Mouse (Mus musculus) splenic B cell, adult 2 months (primary cell): Measurements from ENCODE around the gene Lnpep.
"Not testable (repeated sequence)": the region's sequence is repeated elsewhere in the genome, so short reads cannot be mapped to it uniquely, and the experiment has no call there.

Source experiments
- DNase-seq: peaks from one replicate; pipeline ENCODE4 v3.0.0-alpha.2; 2011; ENCODE audit warnings: low read depth, low spot score
- H3K27me3 ChIP-seq: 2 replicates; pipeline ENCODE4 v1.6.1; 2012; ENCODE audit warnings: mild to moderate bottlenecking, low read length, moderate library complexity, mixed read lengths; ENCODE audit not compliant: control insufficient read depth, poor library complexity, insufficient read depth, severe bottlenecking
- H3K36me3 ChIP-seq: 2 replicates; pipeline ENCODE4 v1.6.1; 2012; ENCODE audit warnings: mild to moderate bottlenecking, low read length, moderate library complexity, mixed read lengths; ENCODE audit not compliant: control insufficient read depth, poor library complexity, insufficient read depth, severe bottlenecking

The Lnpep gene

GRCm38 (mm10) chr17:17624957-17625586, at the start of gene Lnpep:
TSS of gene Lnpep (minus strand) at chr17:17625050.
- Histone ChIP-seq H3K36me3 (no peaks in the 10 kb centered on the region), H3K27me3 (no peaks in the 10 kb centered on the region)
- DNase-seq = peak; percentile 88

DNA sequence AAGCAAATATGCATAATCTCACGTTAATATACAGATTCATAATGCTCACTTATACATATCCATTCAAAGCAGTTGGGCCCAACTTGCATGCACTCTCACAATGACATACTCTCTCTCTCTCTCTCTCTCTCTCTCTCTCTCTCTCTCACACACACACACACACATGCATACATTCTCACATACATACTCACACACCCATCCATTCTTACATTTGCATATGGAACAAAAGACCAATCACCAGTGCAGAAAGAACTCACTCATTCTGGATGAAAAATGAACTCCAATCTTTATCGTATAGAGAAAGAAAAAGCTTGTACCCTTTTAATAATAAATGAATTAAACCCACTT, 31.0 kb upstream of the Lnpep start:
- no peak for DNase-seq
- H3K36me3 ChIP-seq = no peaks in the 10 kb centered on the region
- no peaks in the 10 kb centered on the region for H3K27me3 ChIP-seq

GRCm38 (mm10) chr17:17654997-17655828, 30.4 kb upstream of the Lnpep start:
- Histone ChIP-seq H3K36me3 (no peaks in the 10 kb centered on the region), H3K27me3 (no peaks in the 10 kb centered on the region)
- DNase-seq = no peak

DNA sequence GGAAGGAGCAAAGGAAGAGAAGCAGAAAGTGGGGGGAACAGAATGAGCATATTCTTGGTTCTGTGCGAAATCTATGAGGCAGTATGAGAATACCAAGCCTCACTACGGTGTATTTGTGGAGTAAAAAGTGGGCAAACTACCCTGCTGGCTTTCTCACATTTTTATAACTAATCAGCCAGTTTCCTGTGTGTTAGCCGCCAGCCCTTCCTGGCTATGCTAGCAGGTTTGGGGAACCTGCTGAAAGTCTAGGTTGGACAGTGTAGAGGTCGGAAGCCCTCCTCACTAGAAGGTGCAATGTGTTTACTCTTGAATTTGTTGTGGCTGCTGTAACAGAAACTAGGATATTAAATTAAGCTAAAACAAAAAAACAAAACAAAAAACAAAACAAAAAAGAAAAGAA, 27.7 kb upstream of the Lnpep start:
- no peak for DNase-seq
- no peaks in the 10 kb centered on the region for H3K27me3 ChIP-seq
- no peaks in the 10 kb centered on the region for H3K36me3 ChIP-seq

DNA sequence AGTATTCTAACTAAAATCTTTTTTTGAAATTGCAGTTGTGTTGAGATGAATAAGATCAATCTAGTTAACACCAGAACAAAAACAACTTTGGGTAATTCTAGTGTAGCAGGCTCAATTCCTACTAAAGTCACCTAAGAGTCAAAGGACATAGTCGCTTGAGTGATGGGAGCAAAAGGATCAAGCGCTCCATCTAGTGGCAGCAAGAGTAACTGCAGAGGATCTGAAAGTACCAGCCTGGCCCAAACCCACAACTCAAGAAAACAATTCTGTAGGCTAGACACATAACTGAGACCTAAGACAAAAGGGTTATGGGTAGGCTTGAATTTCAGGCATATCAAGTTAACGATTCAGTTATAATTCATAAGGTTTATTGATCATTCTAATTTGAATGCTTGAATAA, 20.9 kb upstream of the Lnpep start:
- Histone ChIP-seq H3K36me3 (no peaks in the 10 kb centered on the region), H3K27me3 (no peaks in the 10 kb centered on the region)
- DNase-seq = peak; percentile 86

DNA sequence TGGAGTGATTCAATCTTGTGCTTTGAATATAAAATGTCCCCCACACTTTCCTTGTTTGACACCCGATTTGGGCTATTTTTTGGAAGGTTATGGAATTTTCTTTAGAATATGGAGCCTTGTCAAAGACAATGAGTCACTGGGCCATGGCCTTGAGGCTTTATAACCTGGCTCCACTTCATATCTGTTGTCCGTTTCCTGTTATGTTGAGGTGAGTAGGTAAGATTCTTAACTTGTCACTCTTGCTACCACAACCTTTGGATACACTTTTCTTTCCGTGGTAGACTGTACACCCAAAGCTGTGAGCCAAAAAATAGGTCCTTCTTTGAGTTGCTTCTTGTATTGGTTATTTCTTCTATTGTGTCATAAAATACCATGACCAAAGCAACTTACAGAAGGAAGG, 12.5 kb upstream of the Lnpep start:
- no peaks in the 10 kb centered on the region for H3K36me3 ChIP-seq
- H3K27me3 ChIP-seq = no peaks in the 10 kb centered on the region
- DNase-seq = no peak

- peak; percentile 13 for DNase-seq
- H3K27me3 ChIP-seq = no peaks in the 10 kb centered on the region
- H3K36me3 ChIP-seq = no peaks in the 10 kb centered on the region
Observed at GRCm38 (mm10) chr17:17636147-17636546, 11.3 kb upstream of the Lnpep start.

DNA sequence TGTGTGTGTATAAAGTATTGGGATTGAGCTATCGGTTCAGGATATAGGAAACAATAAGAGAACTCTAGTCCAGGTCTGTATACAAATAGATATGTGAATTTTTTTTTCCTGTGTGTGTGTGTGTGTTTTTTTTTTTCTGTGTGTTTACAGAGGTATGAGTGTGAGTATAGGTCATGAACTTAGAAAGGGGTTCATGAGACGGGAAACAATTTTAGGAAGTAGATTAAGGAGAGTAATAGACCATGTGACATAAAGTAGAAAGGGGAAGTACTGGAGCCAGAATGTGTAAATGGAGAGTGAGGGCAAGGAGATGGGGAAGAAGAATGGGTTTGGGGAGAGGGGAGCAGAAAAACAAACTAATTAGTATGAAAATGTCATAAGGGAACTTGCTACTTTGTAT, 9.2 kb upstream of the Lnpep start:
- H3K27me3 ChIP-seq = no peaks in the 10 kb centered on the region
- no peaks in the 10 kb centered on the region for H3K36me3 ChIP-seq
- peak; percentile 64 for DNase-seq

GRCm38 (mm10) chr17:17631985-17632384, 7.1 kb upstream of the Lnpep start:
- Histone ChIP-seq H3K36me3 (no peaks in the 10 kb centered on the region), H3K27me3 (no peaks in the 10 kb centered on the region)
- no peak for DNase-seq

GRCm38 (mm10) chr17:17628237-17628879, 3.5 kb upstream of the Lnpep start:
- not testable (repeated sequence) for DNase-seq, H3K36me3 ChIP-seq, H3K27me3 ChIP-seq

DNA sequence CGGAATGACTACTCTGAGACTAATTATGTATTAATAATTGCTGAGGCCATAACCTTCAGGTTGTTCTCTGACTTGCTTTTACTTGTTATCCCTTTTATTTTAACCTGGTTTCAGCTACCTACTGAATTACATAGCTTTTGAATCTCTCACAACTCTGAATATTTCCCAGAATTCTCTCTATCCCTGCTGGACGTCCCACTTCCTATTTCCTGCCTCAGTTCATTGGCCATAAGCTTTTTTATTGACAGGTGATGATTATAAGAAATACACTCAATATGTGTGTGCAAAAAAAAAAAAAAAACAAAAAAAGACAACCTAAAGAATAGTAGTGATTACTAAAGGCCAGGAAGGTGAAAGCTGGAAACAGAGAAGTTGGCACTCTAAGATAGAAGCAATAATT, 2.7 kb upstream of the Lnpep start:
- no peak for DNase-seq

DNA sequence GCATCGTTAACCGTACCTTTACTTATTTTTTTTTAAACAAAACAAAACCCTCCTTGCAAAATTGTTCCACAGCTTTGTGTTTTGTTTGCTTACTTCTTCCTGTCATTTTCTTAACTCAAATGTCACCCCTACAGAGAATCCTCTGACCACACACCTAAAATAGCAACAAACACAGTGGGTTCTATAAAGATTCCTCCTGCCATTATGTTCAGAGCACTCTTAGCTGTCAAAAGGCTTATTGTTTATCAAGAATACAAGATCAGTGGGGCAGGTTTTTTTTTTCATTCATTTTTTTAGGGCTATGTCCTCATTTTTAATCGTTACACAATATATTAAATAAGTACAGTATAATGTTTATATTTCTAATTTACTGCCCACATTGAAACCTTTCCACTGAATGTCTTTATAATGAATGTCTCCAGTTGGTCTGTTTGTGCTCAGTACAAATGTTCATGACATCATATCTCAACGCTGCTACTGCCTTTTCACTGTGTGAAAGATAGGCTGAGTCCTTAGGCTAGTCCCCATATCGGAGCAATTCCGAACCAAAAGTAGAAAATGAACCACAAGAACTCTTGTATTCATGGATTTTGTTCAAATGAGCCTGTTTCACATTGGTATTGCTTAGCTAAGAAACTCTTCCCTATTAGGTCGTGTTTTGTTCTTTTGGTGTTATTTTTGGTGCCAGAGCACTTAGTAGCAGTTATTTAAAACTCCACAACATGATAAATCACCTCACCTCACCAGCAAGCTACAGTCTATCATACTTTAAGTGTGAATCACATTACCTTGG, 1.2 kb upstream of the Lnpep start:
- Histone ChIP-seq H3K27me3 (no peaks in the 10 kb centered on the region), H3K36me3 (no peaks in the 10 kb centered on the region)
- DNase-seq = no peak

More for the DNA sequence above, 2.7 kb upstream of the Lnpep start:
- Histone ChIP-seq H3K27me3 (no peaks in the 10 kb centered on the region), H3K36me3 (no peaks in the 10 kb centered on the region)

- H3K27me3 ChIP-seq = no peaks in the 10 kb centered on the region
- H3K36me3 ChIP-seq = no peaks in the 10 kb centered on the region
- peak; percentile 98 for DNase-seq
Observed at GRCm38 (mm10) chr17:17624421-17624956, 361 bp downstream of the Lnpep start.

DNA sequence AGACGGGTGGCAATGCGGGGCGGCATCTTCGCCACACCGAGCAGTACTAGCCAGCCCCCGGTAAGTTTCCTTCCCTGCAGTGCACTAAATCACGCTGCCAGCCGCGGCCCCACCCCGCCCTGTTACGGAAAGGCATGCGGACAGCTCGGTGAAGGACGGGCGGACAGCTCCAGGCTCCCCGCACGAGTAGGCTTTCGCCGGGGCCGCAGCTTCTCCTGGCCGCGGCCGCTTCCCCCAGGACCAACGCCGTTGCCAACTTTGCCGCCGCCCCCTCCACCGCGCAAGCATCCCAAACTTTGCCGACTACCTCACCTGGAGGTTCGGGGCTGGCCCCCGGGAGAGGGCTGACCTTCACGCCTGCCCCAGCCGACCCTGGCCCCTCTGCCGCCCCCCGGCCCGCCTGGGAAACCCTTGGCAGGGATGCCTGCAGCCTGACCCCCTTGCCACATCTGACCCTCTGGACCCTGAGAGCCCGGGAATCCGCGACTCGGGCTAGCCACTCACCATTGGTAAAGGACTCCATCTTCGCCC, 895 bp downstream of the Lnpep start:
- Histone ChIP-seq H3K36me3 (no peaks in the 10 kb centered on the region), H3K27me3 (no peaks in the 10 kb centered on the region)
- DNase-seq = peak; percentile 62
